Mouse (Mus musculus) erythroblast, embryonic 14.5 days (primary cell): ENCODE measurements around the gene 9230113P08Rik. TPM values are rescaled to one million over a fixed set of nuclear protein-coding genes. Genes with fewer than 3 reads are reported as not detected.
"Not testable (repeated sequence)": the region's sequence is repeated elsewhere in the genome, so short reads cannot be mapped to it uniquely, and the experiment has no call there.

Source experiments
- H3K27me3 ChIP-seq: 2 replicates; pipeline ENCODE4 v1.6.1; 2012; ENCODE audit warnings: inconsistent platforms; ENCODE audit not compliant: control insufficient read depth
- H3K36me3 ChIP-seq: 2 replicates; pipeline ENCODE4 v1.6.1; 2012; ENCODE audit warnings: mild to moderate bottlenecking, inconsistent platforms; ENCODE audit not compliant: control insufficient read depth
- H3K4me1 ChIP-seq: 2 replicates; pipeline ENCODE4 v1.6.1; 2012; ENCODE audit warnings: inconsistent platforms; ENCODE audit not compliant: control insufficient read depth
- H3K4me3 ChIP-seq: replicated peaks from 2 replicates; pipeline ENCODE3; 2012; ENCODE audit warnings: moderate library complexity, mild to moderate bottlenecking, inconsistent platforms
- H3K9me3 ChIP-seq: 2 replicates; pipeline ENCODE4 v1.6.1; 2012; ENCODE audit warnings: low read length, inconsistent platforms, mixed read lengths; ENCODE audit not compliant: control insufficient read depth
- GATA1 ChIP-seq: IDR thresholded peaks from 2 replicates; pipeline ENCODE4 v1.6.1; 2012; ENCODE audit warnings: low read length, inconsistent platforms, mixed read lengths
- TAL1 ChIP-seq: IDR thresholded peaks from 3 replicates; pipeline ENCODE4 v1.6.1; 2012; ENCODE audit warnings: low read length, inconsistent platforms, mixed read lengths
- polyA plus RNA-seq: library from polyadenylated mRNA; stranded (reverse); fragments of >175 nt; gene quantifications from 2 replicates; pipeline ENCODE4 v1.2.3, GENCODE M21; 2012

Gene 9230113P08Rik
- not detected in 2 replicates for polyA plus RNA-seq

DNA sequence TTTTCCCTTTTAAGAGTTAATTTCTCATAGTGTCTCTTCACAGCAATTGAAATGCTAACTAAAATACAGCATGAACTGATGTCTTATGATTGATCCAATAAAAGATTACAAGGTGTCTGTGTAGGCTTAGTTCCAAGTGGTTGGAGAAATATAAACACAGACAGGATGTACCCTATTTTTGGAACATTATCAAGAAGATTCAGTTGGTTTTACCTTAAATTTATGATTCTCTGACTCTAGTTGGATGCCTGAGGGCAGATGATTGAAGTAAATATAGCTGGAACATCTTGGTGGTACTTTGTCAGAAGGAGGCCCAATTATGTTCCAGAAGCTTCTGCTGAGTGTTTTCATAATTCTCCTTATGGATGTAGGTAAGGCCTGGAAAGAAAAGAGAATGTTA, at the start of gene 9230113P08Rik:
Gene 9230113P08Rik (plus strand): TSS at position 301 of the 400 bp plus-strand sequence.
- not testable (repeated sequence) for H3K27me3 ChIP-seq, H3K4me3 ChIP-seq, H3K36me3 ChIP-seq, H3K4me1 ChIP-seq, H3K9me3 ChIP-seq

DNA sequence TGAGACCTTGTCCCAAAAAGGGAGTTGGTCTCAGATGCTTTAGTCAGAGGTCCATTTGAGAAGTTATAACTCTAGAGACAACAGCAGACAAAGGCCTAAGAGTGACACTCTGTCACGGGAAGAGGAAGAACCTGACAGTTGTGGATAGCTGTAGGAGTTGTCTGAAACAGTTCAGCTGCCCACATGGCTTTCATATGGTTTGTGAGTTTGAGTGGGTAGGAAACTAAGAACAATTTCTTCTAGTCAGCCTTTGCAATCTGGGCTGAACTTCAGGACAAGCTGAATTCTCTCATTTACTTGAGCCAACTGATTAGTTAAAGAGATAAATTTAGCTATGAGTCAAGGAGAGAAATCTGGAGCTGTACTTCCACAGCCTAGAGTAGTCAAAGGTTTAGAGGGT, 15.1 kb upstream of the 9230113P08Rik start:
- H3K4me1 ChIP-seq, H3K27me3 ChIP-seq, H3K36me3 ChIP-seq, H3K9me3 ChIP-seq, H3K4me3 ChIP-seq: not testable (repeated sequence)

GRCm38 (mm10) chr9:35904494-35904893, 3.7 kb upstream of the 9230113P08Rik start:
- Histone ChIP-seq H3K4me3 (no peak overlapping the region), H3K9me3 (peaks cover 7% of the 10 kb centered on the region), H3K4me1 (no peaks in the 10 kb centered on the region), H3K36me3 (no peaks in the 10 kb centered on the region), H3K27me3 (no peaks in the 10 kb centered on the region)
- TF ChIP-seq TAL1 (no peak), GATA1 (no peak)

DNA sequence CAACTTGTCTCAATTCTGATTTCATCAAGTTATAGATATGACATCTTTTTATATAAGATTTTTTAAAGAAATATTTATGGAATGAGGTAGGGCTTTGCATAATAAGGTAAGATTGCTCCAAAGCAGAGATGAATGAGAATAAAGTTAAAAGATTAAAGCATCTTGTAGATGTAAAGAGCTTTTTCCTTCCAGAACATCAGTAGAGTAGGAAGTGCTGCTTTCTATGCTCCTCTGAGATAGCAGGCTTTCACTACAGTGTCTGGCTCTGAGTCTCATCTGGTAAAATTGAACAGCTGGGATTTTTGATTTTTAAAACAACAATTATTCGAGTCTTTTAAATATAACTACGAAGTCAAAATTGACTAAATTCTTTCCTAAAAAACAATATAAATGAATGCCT, 22.6 kb downstream of the 9230113P08Rik start:
- TF ChIP-seq GATA1 (no peak), TAL1 (no peak)
- no peaks in the 10 kb centered on the region for H3K27me3 ChIP-seq
- no peak overlapping the region for H3K4me3 ChIP-seq

More for the DNA sequence above, 22.6 kb downstream of the 9230113P08Rik start:
- H3K9me3 ChIP-seq, result no peaks in the 10 kb centered on the region
- H3K4me1 ChIP-seq, result no peaks in the 10 kb centered on the region
- no peaks in the 10 kb centered on the region for H3K36me3 ChIP-seq

Other genes starting within 250 kb of the 9230113P08Rik start
- gene Pate1, start 221.0 kb upstream of the 9230113P08Rik start, polyA plus RNA-seq, result not detected in 2 replicates
- not detected in 2 replicates for gene Gm17677, start 167.4 kb upstream of the 9230113P08Rik start, polyA plus RNA-seq
- not detected in 2 replicates for gene Gm17727, start 130.3 kb upstream of the 9230113P08Rik start, polyA plus RNA-seq
- gene Gm27235, start 118.3 kb upstream of the 9230113P08Rik start, polyA plus RNA-seq, result not detected in 2 replicates
- gene D730048I06Rik, start 118.3 kb upstream of the 9230113P08Rik start, polyA plus RNA-seq, result not detected in 2 replicates
- gene 9230110F15Rik, start 64.3 kb upstream of the 9230113P08Rik start, polyA plus RNA-seq, result not detected in 2 replicates
- not detected in 2 replicates for gene Gm5916, start 220.4 kb downstream of the 9230113P08Rik start, polyA plus RNA-seq